Mouse (Mus musculus) kidney, postnatal 0 days (tissue): Measurements from ENCODE around the gene Brd1. TPM values are rescaled to one million over a fixed set of nuclear protein-coding genes. Genes with fewer than 3 reads are reported as not detected.

Experiments
- ATAC-seq: fragments of 200-750 bp; cut with Nextera tagmentation; replicated peaks from 2 replicates; pipeline ENCODE4 v1.8.0; 2017; ENCODE audit warnings: low read depth, moderate number of reproducible peaks, moderate TSS enrichment, moderate library complexity; ENCODE audit not compliant: low FRiP score
- DNase-seq: peaks from one replicate; pipeline ENCODE4 v3.0.0-alpha.2; 2016; ENCODE audit warnings: low spot score
- H3K27ac ChIP-seq: fragments of 300-500 bp; sonication (generic); 2 replicates; pipeline ENCODE4 v1.5.1; 2014; ENCODE audit warnings: mild to moderate bottlenecking
- H3K27me3 ChIP-seq: fragments of 300-500 bp; sonication (generic); 2 replicates; pipeline ENCODE4 v1.6.1; 2014; ENCODE audit warnings: low read length, mixed read lengths; ENCODE audit not compliant: insufficient read depth
- H3K36me3 ChIP-seq: fragments of 300-500 bp; sonication (generic); 2 replicates; pipeline ENCODE4 v1.6.1; 2014; ENCODE audit warnings: low read length, mixed read lengths; ENCODE audit not compliant: insufficient read depth
- H3K4me1 ChIP-seq: fragments of 300-500 bp; sonication (generic); replicated peaks from 2 replicates; pipeline ENCODE4 v1.6.1; 2014; ENCODE audit warnings: antibody characterized with exemption, low read length, mixed read lengths; ENCODE audit not compliant: insufficient read depth
- H3K4me2 ChIP-seq: fragments of 300-500 bp; sonication (generic); 2 replicates; pipeline ENCODE4 v1.6.1; 2014; ENCODE audit warnings: mild to moderate bottlenecking, low read length, moderate library complexity, mixed read lengths
- H3K4me3 ChIP-seq: fragments of 300-500 bp; sonication (generic); replicated peaks from 2 replicates; pipeline ENCODE4 v1.5.1; 2014; ENCODE audit warnings: low read depth, low read length
- H3K9ac ChIP-seq: fragments of 300-500 bp; sonication (generic); 2 replicates; pipeline ENCODE4 v1.6.1; 2014; ENCODE audit warnings: low read depth, low read length
- H3K9me3 ChIP-seq: fragments of 300-500 bp; sonication (generic); replicated peaks from 2 replicates; pipeline ENCODE4 v1.6.1; 2016; ENCODE audit warnings: low read length, inconsistent platforms, mixed read lengths
- CTCF ChIP-seq: IDR thresholded peaks from 2 replicates; pipeline ENCODE4 v1.5.1; 2016; ENCODE audit warnings: antibody characterized with exemption, low read depth, mild to moderate bottlenecking, moderate library complexity
- WGBS: fragments of 180-500 bp; shearing (Covaris S2); extraction: QIAGEN DNeasy Blood & Tissue Kit; methylation state at CpG from one replicate; pipeline ENCODE4 v1.1.7; 2014; 5-methylcytosine and 5-hydroxymethylcytosine counted together
- polyA plus RNA-seq: library from polyadenylated mRNA; unstranded; fragments of >200 nt; fragmentation: Nextera tagmentation; extraction: Ambion mirVana; gene quantifications from 2 replicates; pipeline ENCODE4 v1.2.1, GENCODE M21; 2015

The Brd1 gene
- polyA plus RNA-seq, 1 experiment from 2014 or later: 16.9 TPM

DNA sequence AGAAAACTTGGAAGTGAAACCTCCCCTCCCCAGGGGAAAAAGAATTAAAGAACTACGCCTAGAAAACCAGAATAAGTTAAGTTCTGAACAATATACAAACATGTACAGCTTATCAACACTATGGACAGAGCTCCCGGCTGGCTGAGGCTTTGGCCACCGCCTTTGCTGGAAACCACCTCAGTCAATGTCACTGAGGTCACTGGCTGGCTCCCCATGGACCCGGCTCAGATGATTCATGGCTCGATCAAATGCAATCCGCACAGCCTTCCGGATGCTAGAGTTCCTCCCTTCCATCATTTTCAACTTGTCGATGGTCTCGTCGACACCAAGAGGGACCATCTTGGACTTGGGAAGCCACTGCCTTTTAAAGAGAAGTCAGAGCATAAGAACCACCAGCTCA is 45.9 kb downstream of the Brd1 start:
- no peak overlapping the region for H3K4me3 ChIP-seq
- H3K4me1 ChIP-seq: no peaks in the 10 kb centered on the region
- no peaks in the 10 kb centered on the region for H3K27me3 ChIP-seq
- WGBS: 76% methylated on average over 10 of the region's 10 CpGs
- no peak overlapping the region for H3K9ac ChIP-seq
- no peak for ATAC-seq
- no peak for TF ChIP-seq CTCF
- H3K9me3 ChIP-seq: no peaks in the 10 kb centered on the region
- no peak overlapping the region for H3K27ac ChIP-seq
- DNase-seq: no peak
- H3K36me3 ChIP-seq: peaks cover 54% of the 10 kb centered on the region
- no peak overlapping the region for H3K4me2 ChIP-seq

DNA sequence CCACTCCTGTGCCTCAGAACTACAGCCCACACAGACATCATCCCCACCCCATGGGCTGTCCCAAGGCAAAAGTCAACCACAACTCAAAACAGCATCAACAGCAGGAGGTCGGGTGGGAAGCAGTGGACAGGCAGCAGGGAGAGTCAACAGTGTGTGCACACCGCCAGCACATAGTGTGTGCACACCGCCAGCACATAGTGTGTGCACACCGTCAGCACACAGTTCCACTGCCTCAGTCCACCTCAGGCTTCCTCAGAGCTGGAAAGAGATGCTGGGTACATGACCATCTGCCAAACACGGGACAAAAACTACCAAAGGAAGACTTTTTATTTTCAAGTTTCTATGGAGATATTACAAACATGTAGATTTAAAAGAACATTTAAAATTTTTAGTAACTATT is 47.3 kb downstream of the Brd1 start:
- DNase-seq: no peak
- whole genome bisulfite sequencing: 86% methylated on average over 5 of the region's 5 CpGs
- Histone ChIP-seq H3K27me3 (no peaks in the 10 kb centered on the region), H3K4me1 (no peaks in the 10 kb centered on the region), H3K4me3 (no peak overlapping the region), H3K27ac (no peak overlapping the region), H3K9ac (no peak overlapping the region), H3K36me3 (peaks cover 46% of the 10 kb centered on the region), H3K4me2 (no peak overlapping the region), H3K9me3 (no peaks in the 10 kb centered on the region)
- TF ChIP-seq CTCF: no peak
- no peak for ATAC-seq

DNA sequence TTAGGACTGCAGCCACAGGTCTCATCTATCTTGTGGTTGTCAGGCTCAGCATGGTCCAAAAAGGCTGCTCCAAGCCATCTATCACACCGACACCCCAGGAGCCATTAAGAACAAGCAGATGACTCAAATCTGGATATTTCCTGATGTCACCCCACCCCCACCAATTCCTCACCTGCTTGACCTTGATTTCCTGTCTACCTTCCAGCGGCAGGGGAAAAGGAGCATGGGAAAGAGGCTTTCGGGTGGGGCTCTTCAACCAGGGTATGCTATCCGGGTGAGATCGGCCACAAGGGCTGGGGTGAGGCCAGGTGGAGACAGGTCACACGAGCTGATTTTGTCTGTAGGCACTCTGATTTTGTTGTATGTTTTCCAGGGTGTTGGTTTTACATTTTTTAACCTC is 50.0 kb downstream of the Brd1 start:
- WGBS: 78% methylated on average over 6 of the region's 6 CpGs
- Histone ChIP-seq H3K4me3 (no peak overlapping the region), H3K9ac (no peak overlapping the region), H3K27ac (no peak overlapping the region), H3K4me2 (no peak overlapping the region), H3K9me3 (no peaks in the 10 kb centered on the region), H3K4me1 (no peaks in the 10 kb centered on the region), H3K36me3 (peaks cover 22% of the 10 kb centered on the region), H3K27me3 (no peaks in the 10 kb centered on the region)
- no peak for DNase-seq
- ATAC-seq: no peak
- TF ChIP-seq CTCF: no peak

DNA sequence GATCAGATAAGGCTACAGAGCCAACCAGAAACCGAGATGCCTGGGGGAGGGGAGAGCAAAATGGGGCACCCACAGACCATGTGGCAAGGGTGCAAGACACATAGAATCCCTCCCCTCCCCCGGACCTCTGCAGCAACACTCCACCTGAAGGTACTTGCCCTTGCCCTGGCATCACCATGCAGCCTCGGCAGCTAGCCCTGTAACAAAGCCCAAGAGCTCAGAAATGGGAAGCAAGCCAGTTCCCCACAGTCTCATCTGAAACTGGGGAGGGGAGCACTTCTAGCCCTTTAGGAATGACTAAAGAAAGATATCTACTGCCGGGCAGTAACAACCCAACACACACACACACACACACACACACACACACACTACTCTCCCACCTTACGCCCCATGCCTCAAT is 53.1 kb downstream of the Brd1 start:
- Histone ChIP-seq H3K27me3 (no peaks in the 10 kb centered on the region), H3K4me1 (no peaks in the 10 kb centered on the region), H3K9ac (no peak overlapping the region), H3K9me3 (no peaks in the 10 kb centered on the region), H3K4me3 (no peak overlapping the region), H3K36me3 (peaks cover 2% of the 10 kb centered on the region; the same call in 1 of the 2 replicates), H3K27ac (no peak overlapping the region), H3K4me2 (no peak overlapping the region)
- ATAC-seq (no peak), DNase-seq (no peak)
- 66% methylated on average over 5 of the region's 5 CpGs for WGBS
- no peak for TF ChIP-seq CTCF

DNA sequence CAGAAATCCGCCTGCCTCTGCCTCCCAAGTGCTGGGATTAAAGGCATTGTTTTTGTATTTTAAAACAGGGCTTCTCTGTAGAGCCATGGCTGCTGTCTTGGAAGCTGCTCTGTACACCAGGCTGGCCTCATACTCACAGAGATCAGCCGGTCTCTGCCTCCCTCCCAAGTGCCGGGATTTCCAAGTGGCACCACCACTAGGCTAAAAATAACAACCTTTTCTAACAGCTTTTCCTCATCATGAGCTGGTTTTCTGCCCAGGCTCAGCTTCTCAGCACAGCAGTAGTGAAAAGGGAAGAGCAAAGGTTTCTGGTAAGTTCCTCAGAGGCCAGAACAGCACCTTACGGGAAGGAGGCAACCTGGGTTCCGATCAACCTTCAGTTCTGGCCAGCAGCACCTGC is 56.5 kb downstream of the Brd1 start:
- Histone ChIP-seq H3K4me1 (no peaks in the 10 kb centered on the region), H3K27me3 (no peaks in the 10 kb centered on the region), H3K27ac (no peak overlapping the region), H3K4me3 (no peak overlapping the region), H3K4me2 (no peak overlapping the region), H3K9me3 (no peaks in the 10 kb centered on the region), H3K9ac (no peak overlapping the region), H3K36me3 (no peaks in the 10 kb centered on the region)
- 79% methylated on average over 5 of the region's 5 CpGs for WGBS
- no peak for ATAC-seq
- TF ChIP-seq CTCF: no peak
- DNase-seq: no peak

DNA sequence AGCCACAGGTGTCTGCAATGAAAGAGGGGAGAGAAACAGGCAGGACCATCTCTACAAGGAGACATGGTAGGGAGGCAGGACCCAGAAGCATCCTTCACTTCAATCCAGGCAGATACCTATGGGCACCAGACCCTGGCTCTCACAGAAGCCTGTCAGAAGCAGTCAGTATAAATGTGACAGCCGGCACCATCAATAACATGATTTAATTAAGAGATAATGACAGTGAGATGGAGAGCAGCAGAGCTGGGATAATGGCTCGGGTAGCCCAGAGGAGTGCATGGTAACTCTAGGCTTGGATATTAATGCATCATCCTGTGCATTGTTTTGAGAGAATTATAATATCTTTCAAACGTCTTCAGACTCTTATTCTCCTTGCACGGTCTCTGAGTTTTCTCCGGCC is 58.0 kb downstream of the Brd1 start:
- Histone ChIP-seq H3K4me3 (no peak overlapping the region), H3K9ac (no peak overlapping the region), H3K27ac (no peak overlapping the region), H3K4me2 (no peak overlapping the region), H3K9me3 (no peaks in the 10 kb centered on the region), H3K27me3 (no peaks in the 10 kb centered on the region), H3K36me3 (no peaks in the 10 kb centered on the region), H3K4me1 (no peaks in the 10 kb centered on the region)
- no peak for TF ChIP-seq CTCF
- 77% methylated on average over 5 of the region's 5 CpGs for WGBS
- ATAC-seq (no peak), DNase-seq (no peak)

DNA sequence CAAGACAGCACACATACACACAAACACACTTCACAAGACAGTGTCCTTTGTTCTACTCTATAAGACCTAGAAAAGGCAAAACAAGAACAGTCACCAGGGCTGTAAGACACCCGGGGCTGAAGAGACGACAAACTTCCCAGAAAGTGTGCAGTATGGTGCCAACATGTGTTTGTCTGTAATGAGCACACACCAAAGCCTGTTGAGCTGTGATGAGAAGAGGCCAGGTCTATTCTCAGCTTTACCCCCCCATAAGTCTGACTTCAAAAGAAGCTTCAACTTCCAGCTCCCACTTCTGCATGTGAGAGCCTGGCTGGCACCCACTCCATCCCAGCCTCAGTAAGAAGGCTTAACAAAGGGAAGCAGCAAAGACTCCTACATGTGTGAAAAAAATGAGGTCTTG is 65.3 kb downstream of the Brd1 start:
- no peak for TF ChIP-seq CTCF
- Histone ChIP-seq H3K27me3 (no peaks in the 10 kb centered on the region), H3K4me1 (no peaks in the 10 kb centered on the region), H3K9me3 (no peaks in the 10 kb centered on the region), H3K27ac (no peak overlapping the region), H3K4me2 (no peak overlapping the region), H3K36me3 (no peaks in the 10 kb centered on the region), H3K4me3 (no peak overlapping the region), H3K9ac (no peak overlapping the region)
- DNase-seq (no peak), ATAC-seq (no peak)
- 83% methylated on average over 2 of the region's 2 CpGs for WGBS
